ENCODE assay signal across 18 mouse cellular contexts in genomic region chr19:29608212-29608611, GRCm38 (mm10).
"Had no signal": no experiment of that assay in that cellular context is flagged by ENCODE, and none has a peak within 500 bp of the region (broad histone marks: within the 10 kb centered on the region; RNA-seq: fewer than 3 reads in every experiment).

No protein-coding gene starts in this region.

- H3K4me3 ChIP-seq: lung, embryonic 15.5 days; megakaryocyte, embryonic 14.5 days; midbrain, embryonic 13.5 days; midbrain, embryonic 15.5 days; neural tube, embryonic 12.5 days; stomach, embryonic 15.5 days had no signal

- H3K9ac ChIP-seq: liver, postnatal 0 days; lung, embryonic 15.5 days; midbrain, embryonic 13.5 days; midbrain, embryonic 15.5 days; neural tube, embryonic 12.5 days; stomach, embryonic 15.5 days had no signal

- H3K4me1 ChIP-seq: lung, embryonic 15.5 days; midbrain, embryonic 13.5 days; midbrain, embryonic 15.5 days; neural tube, embryonic 12.5 days; stomach, embryonic 15.5 days had no signal

- H3K4me2 ChIP-seq: lung, embryonic 15.5 days; midbrain, embryonic 11.5 days; midbrain, embryonic 13.5 days; midbrain, embryonic 15.5 days; neural tube, embryonic 12.5 days; stomach, embryonic 15.5 days had no signal

- ATAC-seq: liver, postnatal 0 days; lung, postnatal 0 days; midbrain, embryonic 13.5 days; midbrain, embryonic 15.5 days had no signal

- H3K27ac ChIP-seq: lung, embryonic 15.5 days; macrophage; midbrain, embryonic 13.5 days; midbrain, embryonic 15.5 days; neural tube, embryonic 12.5 days; stomach, embryonic 15.5 days; stomach, postnatal 0 days had no signal

- H3K9me3 ChIP-seq: lung, embryonic 15.5 days; megakaryocyte, embryonic 14.5 days; midbrain, embryonic 13.5 days; midbrain, embryonic 15.5 days; neural tube, embryonic 12.5 days; stomach, embryonic 15.5 days had no signal

- DNase-seq: liver, postnatal 0 days; lung, adult 2 months; lung, postnatal 14 days; lung, postnatal 36 days; right cerebral cortex, postnatal 14 days; thymus, adult 18-20 months; thymus, postnatal 14 days; thymus, postnatal 36 days had no signal

- H3K27me3 ChIP-seq: lung, embryonic 15.5 days; megakaryocyte, embryonic 14.5 days; midbrain, embryonic 13.5 days; midbrain, embryonic 15.5 days; neural tube, embryonic 12.5 days; stomach, embryonic 15.5 days had no signal
